Mouse (Mus musculus) CH12.LX (cell line): ENCODE results near the gene Serpinf2.

ENCODE experiments used
- BHLHE40 ChIP-seq: IDR thresholded peaks from 2 replicates; pipeline ENCODE4 v1.6.1; 2011; ENCODE audit warnings: mild to moderate bottlenecking, low read depth, low read length, improper control_type of control experiment
- CTCF ChIP-seq, 2 experiments: IDR thresholded peaks in 1 of 2; conservative IDR thresholded peaks in 1 of 2; 2 replicates each; pipeline ENCODE4 v1.5.1; 2011 to 2012; ENCODE audit warnings: low read depth in 2 of 2, low read length in 2 of 2, improper control_type of control experiment in 1 of 2, inconsistent platforms in 1 of 2, mild to moderate bottlenecking in 1 of 2, moderate library complexity in 1 of 2
- JUND ChIP-seq: conservative IDR thresholded peaks from 2 replicates; pipeline ENCODE4 v1.6.1; 2011; ENCODE audit warnings: low read depth, low read length, improper control_type of control experiment
- MAFK ChIP-seq: IDR thresholded peaks from 2 replicates; pipeline ENCODE4 v1.6.1; 2011; ENCODE audit warnings: low read length, improper control_type of control experiment; ENCODE audit not compliant: insufficient replicate concordance
- MAX ChIP-seq: IDR thresholded peaks from 2 replicates; pipeline ENCODE4 v1.6.1; 2011; ENCODE audit warnings: low read length, improper control_type of control experiment
- MEF2A ChIP-seq: IDR thresholded peaks from 2 replicates; pipeline ENCODE4 v1.6.1; 2014; ENCODE audit warnings: low read depth, mild to moderate bottlenecking, inconsistent platforms, low read length, improper control_type of control experiment, borderline replicate concordance
- MXI1 ChIP-seq: IDR thresholded peaks from 2 replicates; pipeline ENCODE4 v1.6.1; 2011; ENCODE audit warnings: mild to moderate bottlenecking, low read depth, low read length, improper control_type of control experiment
- POLR2A ChIP-seq: IDR thresholded peaks from 2 replicates; pipeline ENCODE4 v1.6.1; 2011; ENCODE audit warnings: low read depth, mild to moderate bottlenecking, improper control_type of control experiment, low read length
- RAD21 ChIP-seq: IDR thresholded peaks from 2 replicates; pipeline ENCODE4 v1.6.1; 2011; ENCODE audit warnings: low read depth, mild to moderate bottlenecking, low read length, improper control_type of control experiment, moderate library complexity
- RCOR1 ChIP-seq: conservative IDR thresholded peaks from 2 replicates; pipeline ENCODE4 v1.6.1; 2012; ENCODE audit warnings: low read depth, mild to moderate bottlenecking, inconsistent platforms, low read length, improper control_type of control experiment
- SMC3 ChIP-seq: IDR thresholded peaks from 2 replicates; pipeline ENCODE4 v1.6.1; 2011; ENCODE audit warnings: low read depth, low read length, improper control_type of control experiment
- USF1 ChIP-seq: IDR thresholded peaks from 2 replicates; pipeline ENCODE4 v1.6.1; 2014; ENCODE audit warnings: low read depth, mild to moderate bottlenecking, inconsistent platforms, low read length, improper control_type of control experiment
- ZKSCAN1 ChIP-seq: IDR thresholded peaks from 2 replicates; pipeline ENCODE4 v1.6.1; 2012; ENCODE audit warnings: low read depth, inconsistent platforms, low read length, improper control_type of control experiment, borderline replicate concordance

GRCm38 (mm10) chr11:75462865-75463336, 23.5 kb upstream of the Serpinf2 start:
- no peak for TF ChIP-seq CTCF (conservative IDR thresholded peaks at IDR 0.05 in 1 of 2, IDR thresholded peaks at IDR 0.05 in 1 of 2; ENCODE audit: low read depth in 2 of 2, low read length in 2 of 2)
- no peak for TF ChIP-seq POLR2A
- TF ChIP-seq MXI1 = peak; percentile 63; the same call in 1 of the 2 replicates
- TF ChIP-seq MEF2A = no peak
- TF ChIP-seq BHLHE40 = no peak
- TF ChIP-seq SMC3 = no peak
- TF ChIP-seq USF1 = no peak
- TF ChIP-seq MAFK = peak; percentile 76; the same call in 1 of the 2 replicates
- no peak for TF ChIP-seq MAX
- no peak for TF ChIP-seq ZKSCAN1
- TF ChIP-seq RAD21 = no peak
- no peak for TF ChIP-seq JUND
- TF ChIP-seq RCOR1 = no peak
